Mouse (Mus musculus) left cerebral cortex, adult 8-10 months (tissue): ENCODE results near the gene Rfx7. TPM values are rescaled to one million over a fixed set of nuclear protein-coding genes. Genes with fewer than 3 reads are reported as not detected.

Experiments
- DNase-seq, 2 experiments: peaks; one replicate each; pipeline ENCODE4 v3.0.0; 2022; ENCODE audit warnings: low spot score in 2 of 2
- total RNA-seq, 4 experiments: library from RNA; stranded (reverse); gene quantifications; 2 replicates each; pipeline ENCODE4 v1.2.4; 2022

Rfx7 gene
- total RNA-seq, result 10 to 100 TPM; 28.4 to 33.9 (median 29.6) TPM

GRCm38 (mm10) chr9:72531996-72532380, at the start of gene Rfx7:
Gene Rfx7 (plus strand): TSS chr9:72532240.
- peak; percentile 36 to 78 for DNase-seq

DNA sequence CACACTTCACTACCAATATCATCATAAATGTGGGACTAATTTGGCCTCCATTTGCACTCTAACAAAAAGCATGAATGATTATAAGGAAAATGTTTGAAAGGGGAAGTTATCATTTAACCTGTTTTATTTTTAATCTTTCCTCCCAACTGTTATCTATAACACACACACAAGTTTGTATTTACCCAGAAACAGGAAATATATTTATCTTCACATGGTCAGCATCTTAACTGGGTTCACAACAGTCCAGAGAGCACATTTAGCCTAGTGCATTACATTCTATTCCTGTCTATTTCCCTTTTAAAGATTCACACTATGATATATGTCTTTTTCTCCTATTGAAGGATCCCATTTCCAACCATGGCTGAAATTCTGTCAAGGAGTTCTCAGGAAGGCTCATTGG, 43.5 kb upstream of the Rfx7 start:
- DNase-seq, result no peak

- no peak for DNase-seq
Measured at GRCm38 (mm10) chr9:72489131-72489530, 42.9 kb upstream of the Rfx7 start.

- peak; percentile 82 to 86 for DNase-seq
Measured at GRCm38 (mm10) chr9:72491559-72492193, 40.4 kb upstream of the Rfx7 start.

- DNase-seq, result no peak
Measured at GRCm38 (mm10) chr9:72492194-72492565, 39.9 kb upstream of the Rfx7 start, which contains the start of gene Tex9. Gene Tex9 (minus strand): TSS chr9:72492212.

- DNase-seq, result no peak
Measured at GRCm38 (mm10) chr9:72493465-72493864, 38.6 kb upstream of the Rfx7 start.

- no peak for DNase-seq
Measured at GRCm38 (mm10) chr9:72493984-72494685, 37.9 kb upstream of the Rfx7 start.

- DNase-seq, result no peak
Measured at GRCm38 (mm10) chr9:72496691-72497090, 35.3 kb upstream of the Rfx7 start.

GRCm38 (mm10) chr9:72497171-72497570, 34.9 kb upstream of the Rfx7 start:
- no peak for DNase-seq

DNA sequence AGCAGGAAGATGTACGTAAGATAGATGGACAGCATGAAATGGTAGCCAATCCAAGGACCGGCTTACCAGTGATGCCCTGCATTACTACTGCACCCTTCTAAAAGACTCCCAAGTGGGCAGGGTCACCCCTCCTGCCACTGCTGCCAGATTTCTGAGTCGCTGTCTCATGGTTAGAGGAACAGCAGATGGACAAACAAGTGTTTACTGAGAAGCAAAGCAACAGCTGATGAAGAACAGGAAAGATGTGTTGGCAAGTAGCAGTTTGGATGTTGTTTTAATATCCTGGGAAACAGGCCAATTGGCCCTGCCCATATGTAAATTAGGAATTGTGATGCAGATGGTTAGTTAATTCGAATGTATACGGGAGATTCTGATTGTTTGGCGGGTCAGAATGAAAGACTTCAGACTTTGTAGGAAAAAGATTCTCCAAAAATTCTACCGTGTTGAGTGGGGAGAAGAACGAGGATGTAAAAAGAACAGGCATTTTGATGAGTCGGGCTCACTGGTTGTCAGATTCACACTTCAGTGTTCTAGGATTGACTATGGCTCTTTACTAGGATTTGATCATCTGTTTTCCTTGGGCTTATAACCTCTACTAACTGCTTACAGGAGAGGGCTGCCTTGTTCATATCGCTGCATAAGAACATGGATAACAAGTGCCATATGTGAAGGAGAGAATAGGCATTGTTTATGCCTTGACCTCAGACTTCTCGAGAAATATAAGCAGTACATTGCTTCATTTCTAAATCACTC, 19.6 kb upstream of the Rfx7 start:
- no peak for DNase-seq

DNA sequence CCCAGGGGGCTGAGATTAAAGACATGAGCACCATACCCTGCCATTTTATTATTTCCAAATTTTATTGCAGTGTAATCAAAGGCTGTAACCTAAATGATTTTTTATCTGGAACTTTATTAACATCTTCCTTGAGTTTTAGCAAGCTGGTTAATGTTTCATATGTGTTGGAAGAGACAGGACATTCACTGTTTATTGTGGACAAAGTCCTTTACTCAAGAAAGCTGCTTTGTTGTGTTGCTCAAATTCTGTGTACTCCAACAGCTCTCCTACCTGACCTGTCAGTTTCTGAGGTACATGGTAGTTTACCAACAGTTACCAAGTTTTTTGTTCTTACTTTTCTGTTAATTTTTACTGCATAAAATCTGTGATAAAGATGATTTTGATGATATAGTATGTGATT, 16.7 kb upstream of the Rfx7 start:
- DNase-seq, result no peak

DNA sequence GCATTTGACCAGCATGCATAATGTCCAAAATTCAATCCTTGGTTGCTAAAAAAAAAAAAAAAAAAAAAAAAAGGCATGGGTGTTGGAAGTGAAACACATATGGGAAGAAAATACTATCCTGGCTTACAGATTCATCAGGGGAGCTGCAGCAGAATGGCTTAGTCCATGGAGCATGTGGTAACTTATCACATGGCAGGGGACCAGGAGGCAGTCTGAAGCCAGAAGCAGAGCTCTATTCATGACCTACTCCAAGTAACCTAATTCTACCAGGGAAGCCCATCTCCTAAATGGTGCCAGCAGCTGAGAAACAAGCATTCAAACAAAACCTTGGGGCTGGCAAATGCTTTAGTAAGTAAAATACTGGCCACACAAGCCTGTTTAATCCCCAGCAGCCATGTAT, 12.8 kb upstream of the Rfx7 start:
- DNase-seq, result no peak

DNA sequence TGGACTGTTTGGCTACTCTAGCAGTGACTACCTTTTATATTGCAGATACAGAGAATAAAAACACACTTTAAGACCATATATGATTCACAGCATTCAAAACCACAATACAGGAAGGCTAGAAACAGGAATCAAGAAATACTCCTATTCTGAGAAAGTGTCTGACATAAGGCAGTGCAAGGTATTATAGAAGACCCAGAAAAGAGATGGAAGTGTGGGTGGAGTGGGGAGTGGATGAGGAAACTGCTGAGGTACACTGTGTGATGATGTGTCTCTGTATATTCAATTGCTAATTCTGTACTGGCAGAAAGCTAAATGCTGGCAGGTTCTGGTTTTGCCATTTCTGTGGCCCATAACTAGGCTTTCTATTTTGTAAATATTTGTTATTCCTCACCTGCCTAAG, 11.2 kb upstream of the Rfx7 start:
- DNase-seq, result no peak

- DNase-seq, result no peak
Measured at GRCm38 (mm10) chr9:72526091-72526490, 5.9 kb upstream of the Rfx7 start.

GRCm38 (mm10) chr9:72530237-72530636, 1.8 kb upstream of the Rfx7 start:
- peak; percentile 67 to 69 for DNase-seq

- DNase-seq, result no peak
Measured at GRCm38 (mm10) chr9:72530824-72531223, 1.2 kb upstream of the Rfx7 start.

- peak; percentile 68 to 86 for DNase-seq
Measured at GRCm38 (mm10) chr9:72531291-72531995, 597 bp upstream of the Rfx7 start.

DNA sequence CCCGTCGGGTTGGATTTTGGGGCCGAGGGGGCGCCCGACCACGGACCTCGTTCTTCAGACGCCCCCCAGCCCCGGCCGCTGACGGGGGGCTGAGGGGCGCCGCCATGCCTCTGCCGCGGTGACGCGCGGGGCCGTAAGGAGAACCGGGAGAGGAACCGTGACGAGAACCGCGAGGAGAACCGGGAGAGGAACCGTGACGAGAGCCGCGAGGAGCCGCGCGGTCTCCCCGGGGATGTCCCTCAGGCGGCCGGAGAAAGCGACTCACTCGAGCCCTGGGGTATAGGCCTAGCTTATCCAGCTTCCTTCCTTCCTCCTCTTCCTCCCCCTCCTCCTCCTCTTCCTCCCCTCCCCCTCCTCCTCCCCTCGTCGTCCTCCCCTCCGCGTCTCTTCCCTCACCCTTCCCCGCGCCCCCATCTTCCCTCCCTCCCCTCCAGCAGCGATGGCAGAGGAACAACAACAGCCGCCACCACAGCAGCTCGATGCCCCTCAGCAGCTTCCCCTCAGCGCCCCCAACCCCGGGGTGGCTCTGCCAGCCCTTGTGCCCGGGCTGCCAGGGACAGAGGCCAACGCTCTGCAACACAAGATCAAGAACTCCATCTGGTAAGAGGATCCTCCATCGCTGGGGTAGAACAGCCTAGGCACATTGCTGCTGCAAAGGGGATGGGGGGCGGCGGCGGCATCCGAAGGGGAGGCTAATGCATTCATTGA, 495 bp downstream of the Rfx7 start:
- peak; percentile 46 to 50 for DNase-seq

- DNase-seq, result no peak
Measured at GRCm38 (mm10) chr9:72533089-72533415, 1.0 kb downstream of the Rfx7 start.

GRCm38 (mm10) chr9:72534985-72535384, 2.9 kb downstream of the Rfx7 start:
- DNase-seq, result no peak

- no peak for DNase-seq
Measured at GRCm38 (mm10) chr9:72535394-72535793, 3.4 kb downstream of the Rfx7 start.
